Mouse (Mus musculus) R1 (cell line): Measurements from ENCODE around the gene Dock4.
"Not testable (repeated sequence)": the region's sequence is repeated elsewhere in the genome, so short reads cannot be mapped to it uniquely, and the experiment has no call there.

Source experiments
- DNase-seq: peaks from one replicate; pipeline ENCODE4 v3.0.0-alpha.2; 2018; ENCODE audit warnings: low read depth, low spot score

Gene Dock4

GRCm38 (mm10) chr12:40823631-40824030 is 377.9 kb downstream of the Dock4 start:
- no peak for DNase-seq

GRCm38 (mm10) chr12:40824251-40824650 is 378.5 kb downstream of the Dock4 start:
- no peak for DNase-seq

GRCm38 (mm10) chr12:40825935-40826460 is 380.2 kb downstream of the Dock4 start:
- DNase-seq = no peak

- DNase-seq = no peak
These were observed 380.7 kb downstream of the Dock4 start for GRCm38 (mm10) chr12:40826491-40826890.

GRCm38 (mm10) chr12:40828025-40828424 is 382.3 kb downstream of the Dock4 start:
- DNase-seq = no peak

- no peak for DNase-seq
These were observed 383.5 kb downstream of the Dock4 start for GRCm38 (mm10) chr12:40829269-40829668.

GRCm38 (mm10) chr12:40832157-40832556 is 386.4 kb downstream of the Dock4 start:
- peak; percentile 64 for DNase-seq

- DNase-seq = peak; percentile 92
These were observed 391.2 kb downstream of the Dock4 start for GRCm38 (mm10) chr12:40836924-40837323.

- DNase-seq = peak; percentile 71
These were observed 392.0 kb downstream of the Dock4 start for GRCm38 (mm10) chr12:40837597-40838337.

- DNase-seq = no peak
These were observed 392.6 kb downstream of the Dock4 start for GRCm38 (mm10) chr12:40838338-40838695.

- DNase-seq = no peak
These were observed 393.2 kb downstream of the Dock4 start for GRCm38 (mm10) chr12:40838940-40839339.

GRCm38 (mm10) chr12:40839817-40840216 is 394.1 kb downstream of the Dock4 start:
- no peak for DNase-seq

GRCm38 (mm10) chr12:40842251-40842988 is 396.7 kb downstream of the Dock4 start:
- peak; percentile 70 for DNase-seq

- DNase-seq = no peak
These were observed 397.2 kb downstream of the Dock4 start for GRCm38 (mm10) chr12:40842991-40843390.

- DNase-seq = peak; percentile 36
These were observed 397.8 kb downstream of the Dock4 start for GRCm38 (mm10) chr12:40843474-40844080.

- DNase-seq = no peak
These were observed 398.6 kb downstream of the Dock4 start for GRCm38 (mm10) chr12:40844324-40844723.

GRCm38 (mm10) chr12:40854705-40855367 is 409.1 kb downstream of the Dock4 start:
- DNase-seq = no peak

- peak; percentile 85 for DNase-seq
These were observed 411.7 kb downstream of the Dock4 start for GRCm38 (mm10) chr12:40857466-40857865.

GRCm38 (mm10) chr12:40858763-40859162 is 413.0 kb downstream of the Dock4 start:
- peak; percentile 63 for DNase-seq

GRCm38 (mm10) chr12:40870387-40870786 is 424.6 kb downstream of the Dock4 start:
- DNase-seq = no peak

GRCm38 (mm10) chr12:40872716-40873115 is 427.0 kb downstream of the Dock4 start:
- DNase-seq = no peak

- not testable (repeated sequence) for DNase-seq
These were observed 427.5 kb downstream of the Dock4 start for GRCm38 (mm10) chr12:40873267-40873666.
